Mouse (Mus musculus) ES-E14 (cell line): ENCODE data around the gene Akt1. TPM values are rescaled to one million over a fixed set of nuclear protein-coding genes. Genes with fewer than 3 reads are reported as not detected.

Source experiments
- DNase-seq: peaks from one replicate; pipeline ENCODE4 v3.0.0-alpha.2; 2013; ENCODE audit warnings: low read depth, low spot score
- H3K27ac ChIP-seq: 2 replicates; pipeline ENCODE4 v1.5.1; 2012; ENCODE audit warnings: low read depth, mild to moderate bottlenecking, low read length, moderate library complexity, mixed read lengths; ENCODE audit not compliant: poor library complexity, insufficient read depth, severe bottlenecking
- H3K36me3 ChIP-seq: 2 replicates; pipeline ENCODE4 v1.6.1; 2012; ENCODE audit warnings: mild to moderate bottlenecking, low read length, moderate library complexity, mixed read lengths; ENCODE audit not compliant: control insufficient read depth, poor library complexity, insufficient read depth, severe bottlenecking
- H3K4me1 ChIP-seq, 2 experiments: fragments of 150-350 bp in 1 of 2; sonication (generic) in 1 of 2; 2 replicates each; pipeline ENCODE4 v1.6.1; 2012; ENCODE audit warnings: low read length in 2 of 2, mild to moderate bottlenecking in 1 of 2, mixed read lengths in 1 of 2; ENCODE audit not compliant: control insufficient read depth in 2 of 2, insufficient read depth in 2 of 2, poor library complexity in 1 of 2
- H3K4me3 ChIP-seq, 2 experiments: fragments of 150-350 bp in 1 of 2; sonication (generic) in 1 of 2; 2 replicates each; pipeline ENCODE4 v1.5.1; 2012; ENCODE audit warnings: low read length in 2 of 2, low read depth in 1 of 2, mild to moderate bottlenecking in 1 of 2, mixed read lengths in 1 of 2; ENCODE audit not compliant: insufficient read depth in 1 of 2, poor library complexity in 1 of 2, severe bottlenecking in 1 of 2
- H3K9ac ChIP-seq: 2 replicates; pipeline ENCODE4 v1.6.1; 2012; ENCODE audit warnings: low read depth, mild to moderate bottlenecking, low read length, mixed read lengths; ENCODE audit not compliant: poor library complexity, insufficient read depth, severe bottlenecking
- H3K9me3 ChIP-seq: fragments of 150-350 bp; sonication (generic); 2 replicates; pipeline ENCODE4 v1.6.1; 2012; ENCODE audit warnings: low read depth, mild to moderate bottlenecking, low read length; ENCODE audit not compliant: control insufficient read depth, insufficient read depth
- CHD2 ChIP-seq: IDR thresholded peaks from 2 replicates; pipeline ENCODE4 v1.6.1; 2014; ENCODE audit warnings: mild to moderate bottlenecking, low read depth, low read length, inconsistent platforms
- HCFC1 ChIP-seq: IDR thresholded peaks from 2 replicates; pipeline ENCODE4 v1.6.1; 2012; ENCODE audit warnings: low read length, inconsistent platforms, borderline replicate concordance; ENCODE audit not compliant: insufficient read depth
- MAFK ChIP-seq: IDR thresholded peaks from 2 replicates; pipeline ENCODE4 v1.6.1; 2014; ENCODE audit warnings: mild to moderate bottlenecking, low read depth, low read length, inconsistent platforms; ENCODE audit not compliant: insufficient read depth
- ZC3H11A ChIP-seq: IDR thresholded peaks from 2 replicates; pipeline ENCODE4 v1.6.1; 2012; ENCODE audit warnings: low read depth, mild to moderate bottlenecking, inconsistent platforms, low read length, borderline replicate concordance
- ZNF384 ChIP-seq: IDR thresholded peaks from 2 replicates; pipeline ENCODE4 v1.6.1; 2012; ENCODE audit warnings: low read depth, low read length, inconsistent platforms
- in situ Hi-C, 2 experiments: fragments of 600-800 bp; cut with MboI; formaldehyde crosslinking; loops; one replicate each; pipeline ENCODE4 v1.15.1; 2025; ENCODE audit warnings: low sequenced_read_pairs in 2 of 2, inconsistent platforms in 1 of 2; ENCODE audit not compliant: unreplicated experiment in 2 of 2
- total RNA-seq: library from RNA; depleted of rRNA; stranded (reverse); fragments of 300-350 nt; gene quantifications from 2 replicates; pipeline ENCODE4 v1.2.3, GENCODE M21; 2012

Gene Akt1
- total RNA-seq, 1 experiment, result 58.9 TPM

- in situ Hi-C loops, result no loop called here
- H3K36me3 ChIP-seq, result peaks cover 24% of the 10 kb centered on the region
- H3K4me3 ChIP-seq, result no peak overlapping the region
- no peak overlapping the region for H3K9ac ChIP-seq
- H3K9me3 ChIP-seq, result no peaks in the 10 kb centered on the region
- no peak for DNase-seq
- no peak for TF ChIP-seq ZC3H11A
- TF ChIP-seq ZNF384, result no peak
- TF ChIP-seq HCFC1, result no peak
- no peak for TF ChIP-seq MAFK
- TF ChIP-seq CHD2, result no peak
- H3K4me1 ChIP-seq, result no peaks in the 10 kb centered on the region
- H3K27ac ChIP-seq, result no peak overlapping the region
Observed at GRCm38 (mm10) chr12:112661327-112661605, 13.4 kb downstream of the Akt1 start.

GRCm38 (mm10) chr12:112660576-112661326 is 13.9 kb downstream of the Akt1 start:
- Histone ChIP-seq H3K9ac (no peak overlapping the region), H3K9me3 (no peaks in the 10 kb centered on the region), H3K4me3 (no peak overlapping the region), H3K27ac (no peak overlapping the region), H3K36me3 (peaks cover 29% of the 10 kb centered on the region), H3K4me1 (no peaks in the 10 kb centered on the region)
- TF ChIP-seq ZC3H11A (no peak), ZNF384 (no peak), MAFK (no peak), HCFC1 (no peak)
- DNase-seq, result no peak
- in situ Hi-C loops, result no loop called here

- Histone ChIP-seq H3K36me3 (peaks cover 39% of the 10 kb centered on the region), H3K9ac (no peak overlapping the region), H3K27ac (no peak overlapping the region), H3K9me3 (no peaks in the 10 kb centered on the region), H3K4me1 (0 out of 4 replicates have a peak, but pooled peaks cover 0 to under 1% of the 10 kb centered on the region in 2 experiments), H3K4me3 (no peak overlapping the region)
- TF ChIP-seq ZC3H11A, result no peak
- TF ChIP-seq CHD2, result no peak
- TF ChIP-seq MAFK, result no peak
- no peak for TF ChIP-seq HCFC1
- DNase-seq, result no peak
- in situ Hi-C loops, result no loop called here
Observed at GRCm38 (mm10) chr12:112659109-112659508, 15.6 kb downstream of the Akt1 start.

GRCm38 (mm10) chr12:112658619-112659018 is 16.1 kb downstream of the Akt1 start:
- Histone ChIP-seq H3K4me1 (0 out of 4 replicates have a peak, but pooled peaks cover 0 to 2% of the 10 kb centered on the region in 2 experiments), H3K36me3 (peaks cover 40% of the 10 kb centered on the region), H3K9me3 (no peaks in the 10 kb centered on the region), H3K27ac (no peak overlapping the region), H3K4me3 (no peak overlapping the region), H3K9ac (no peak overlapping the region)
- DNase-seq, result no peak
- in situ Hi-C loops, result no loop called here
- TF ChIP-seq ZC3H11A, result no peak
- no peak for TF ChIP-seq HCFC1
- TF ChIP-seq ZNF384, result no peak
- TF ChIP-seq CHD2, result no peak
- no peak for TF ChIP-seq MAFK

- H3K9me3 ChIP-seq, result no peaks in the 10 kb centered on the region
- no peak overlapping the region for H3K27ac ChIP-seq
- H3K4me1 ChIP-seq, result 0 out of 4 replicates have a peak, but pooled peaks cover 0 to 4% of the 10 kb centered on the region in 2 experiments
- no peak overlapping the region for H3K9ac ChIP-seq
- H3K4me3 ChIP-seq, result no peak overlapping the region
- in situ Hi-C loops, result no loop called here
- DNase-seq, result no peak
- TF ChIP-seq ZC3H11A (no peak), MAFK (no peak), CHD2 (no peak), ZNF384 (no peak), HCFC1 (no peak)
- peaks cover 54% of the 10 kb centered on the region for H3K36me3 ChIP-seq
Observed at GRCm38 (mm10) chr12:112654076-112654475, 20.6 kb downstream of the Akt1 start.
